Mouse (Mus musculus) midbrain, embryonic 16.5 days (tissue): ENCODE results near the gene Patj. TPM values are rescaled to one million over a fixed set of nuclear protein-coding genes. Genes with fewer than 3 reads are reported as not detected.
"Not testable (repeated sequence)": the region's sequence is repeated elsewhere in the genome, so short reads cannot be mapped to it uniquely, and the experiment has no call there.

Experiments
- ATAC-seq: fragments of 200-750 bp; cut with Nextera tagmentation; 2 replicates; pipeline ENCODE4 v1.8.0; 2017; ENCODE audit warnings: moderate TSS enrichment
- H3K27ac ChIP-seq: fragments of 300-500 bp; sonication (generic); 2 replicates; pipeline ENCODE4 v1.5.1; 2014; ENCODE audit warnings: mild to moderate bottlenecking, low read length, mixed read lengths
- H3K27me3 ChIP-seq: fragments of 300-500 bp; sonication (generic); 2 replicates; pipeline ENCODE4 v1.6.1; 2014; ENCODE audit warnings: low read depth, low read length, mixed read lengths; ENCODE audit not compliant: control insufficient read depth, insufficient read depth
- H3K36me3 ChIP-seq: fragments of 300-500 bp; sonication (generic); 2 replicates; pipeline ENCODE4 v1.6.1; 2014; ENCODE audit warnings: mild to moderate bottlenecking, low read length, moderate library complexity, mixed read lengths; ENCODE audit not compliant: control insufficient read depth, insufficient read depth
- H3K4me1 ChIP-seq: fragments of 300-500 bp; sonication (generic); 2 replicates; pipeline ENCODE4 v1.6.1; 2014; ENCODE audit warnings: mild to moderate bottlenecking, low read length, mixed read lengths; ENCODE audit not compliant: control insufficient read depth, insufficient read depth
- H3K4me2 ChIP-seq: fragments of 300-500 bp; sonication (generic); 2 replicates; pipeline ENCODE4 v1.6.1; 2014; ENCODE audit warnings: mild to moderate bottlenecking, low read length, mixed read lengths
- H3K4me3 ChIP-seq: fragments of 300-500 bp; sonication (generic); 2 replicates; pipeline ENCODE4 v1.5.1; 2014; ENCODE audit warnings: low read depth, mild to moderate bottlenecking, low read length, moderate library complexity, mixed read lengths
- H3K9ac ChIP-seq: fragments of 300-500 bp; sonication (generic); 2 replicates; pipeline ENCODE4 v1.6.1; 2014; ENCODE audit warnings: low read depth, low read length, mixed read lengths
- H3K9me3 ChIP-seq: fragments of 300-500 bp; sonication (generic); replicated peaks from 2 replicates; pipeline ENCODE4 v1.6.1; 2014; ENCODE audit warnings: mild to moderate bottlenecking, low read length, mixed read lengths; ENCODE audit not compliant: control insufficient read depth, poor library complexity, severe bottlenecking
- WGBS: fragments of 180-500 bp; shearing (Covaris S2); extraction: QIAGEN DNeasy Blood & Tissue Kit; methylation state at CpG from one replicate; pipeline ENCODE4 v1.1.7; 2014; 5-methylcytosine and 5-hydroxymethylcytosine counted together
- polyA plus RNA-seq: library from polyadenylated mRNA; unstranded; fragments of >200 nt; fragmentation: Nextera tagmentation; extraction: Ambion mirVana; gene quantifications from 2 replicates; pipeline ENCODE4 v1.2.1, GENCODE M21; 2015

Patj gene
- polyA plus RNA-seq, 1 experiment from 2014 or later: 9.9 TPM

DNA sequence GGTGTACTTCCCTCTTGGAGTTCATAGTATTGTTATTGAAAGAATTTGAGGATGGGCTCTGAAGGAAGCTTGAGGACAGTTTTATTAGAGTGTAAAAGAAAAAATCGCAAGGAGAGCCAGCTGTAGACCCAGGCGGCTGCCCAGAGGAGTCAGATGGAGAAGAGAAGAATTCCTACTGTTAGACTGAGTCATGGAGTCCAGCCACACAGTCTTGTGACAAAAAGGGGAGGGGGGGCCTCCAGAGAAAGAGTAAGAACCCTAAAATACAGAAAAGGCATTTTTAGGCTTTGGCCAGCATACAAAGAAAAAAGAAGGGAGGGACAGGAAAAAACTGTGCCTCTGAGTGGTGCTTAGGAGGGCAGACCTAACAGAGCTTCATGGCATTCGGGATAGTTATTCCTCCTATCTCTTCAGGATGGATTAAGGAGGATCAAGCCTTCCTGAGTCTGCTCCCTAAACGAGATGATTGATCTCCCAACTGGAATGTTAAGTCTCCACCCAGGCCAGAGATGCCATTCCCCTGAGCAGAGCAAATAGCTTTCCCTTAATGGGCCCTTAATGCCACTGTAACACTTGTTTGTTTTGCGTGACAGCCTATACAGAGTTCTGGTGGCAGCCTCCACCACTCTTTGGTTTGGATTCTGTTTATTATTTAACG lies 5.5 kb downstream of the Patj start:
- no peak overlapping the region for H3K9ac ChIP-seq
- H3K27ac ChIP-seq: no peak overlapping the region
- ATAC-seq: no peak
- no peak overlapping the region for H3K4me3 ChIP-seq
- H3K9me3 ChIP-seq: no peaks in the 10 kb centered on the region
- WGBS: 43% methylated on average over 6 of the region's 6 CpGs
- no peaks in the 10 kb centered on the region for H3K36me3 ChIP-seq
- H3K27me3 ChIP-seq: no peaks in the 10 kb centered on the region
- H3K4me1 ChIP-seq: peaks cover 2% of the 10 kb centered on the region; the same call in 1 of the 2 replicates
- H3K4me2 ChIP-seq: no peak overlapping the region

DNA sequence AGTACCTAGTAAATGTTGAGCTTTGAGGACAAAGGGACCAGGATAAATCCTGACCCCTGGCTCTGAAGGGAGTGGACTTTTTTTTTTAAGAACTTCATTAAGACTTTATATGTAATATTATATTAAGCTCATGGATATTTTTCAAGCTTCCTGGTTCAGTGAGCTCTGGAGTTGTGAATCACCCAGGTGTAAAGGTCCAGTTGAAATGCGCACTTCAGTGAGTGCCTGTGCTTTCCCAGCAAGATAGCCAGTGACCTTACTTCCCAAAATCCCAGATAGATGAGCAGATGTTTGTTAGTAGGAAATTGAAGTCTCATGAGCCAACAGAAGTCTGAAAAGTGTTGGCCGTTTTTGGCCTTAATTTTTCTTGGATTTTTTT lies 6.0 kb downstream of the Patj start:
- Histone ChIP-seq H3K27ac (no peak overlapping the region), H3K4me1 (peaks cover 2% of the 10 kb centered on the region; the same call in 1 of the 2 replicates), H3K9ac (no peak overlapping the region), H3K9me3 (no peaks in the 10 kb centered on the region), H3K4me2 (no peak overlapping the region), H3K4me3 (no peak overlapping the region), H3K27me3 (no peaks in the 10 kb centered on the region), H3K36me3 (no peaks in the 10 kb centered on the region)
- 81% methylated on average over 2 of the region's 2 CpGs for WGBS
- ATAC-seq: no peak

GRCm38 (mm10) chr4:98403492-98403891 lies 7.9 kb downstream of the Patj start:
- WGBS: 84% methylated on average over 4 of the region's 4 CpGs

DNA sequence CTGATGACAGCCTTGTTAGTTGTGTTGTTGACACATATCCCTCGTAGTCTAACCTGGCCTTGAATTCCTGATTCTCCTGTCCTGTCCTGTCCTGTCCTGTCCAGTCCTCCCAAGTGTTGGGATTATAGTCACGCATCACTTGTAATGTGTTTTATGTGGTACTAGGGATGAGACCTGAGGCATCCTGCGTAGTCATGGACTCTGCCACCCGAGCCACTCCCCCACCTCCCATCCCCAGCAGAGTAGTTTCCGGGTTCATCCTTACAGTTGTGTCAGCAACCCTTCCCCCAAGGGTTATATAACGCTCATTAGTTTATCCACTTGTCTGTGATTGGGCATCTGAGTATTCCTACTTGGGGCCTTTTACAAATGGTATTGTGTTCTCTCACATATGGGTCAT lies 8.8 kb downstream of the Patj start:
- H3K27me3 ChIP-seq: no peaks in the 10 kb centered on the region
- H3K4me1 ChIP-seq: no peaks in the 10 kb centered on the region
- H3K27ac ChIP-seq: no peak overlapping the region
- H3K9me3 ChIP-seq: no peaks in the 10 kb centered on the region
- ATAC-seq: no peak
- no peak overlapping the region for H3K9ac ChIP-seq
- no peaks in the 10 kb centered on the region for H3K36me3 ChIP-seq
- H3K4me3 ChIP-seq: no peak overlapping the region
- WGBS: 94% methylated on average over 6 of the region's 6 CpGs
- H3K4me2 ChIP-seq: no peak overlapping the region

More at GRCm38 (mm10) chr4:98403492-98403891, 7.9 kb downstream of the Patj start:
- no peaks in the 10 kb centered on the region for H3K4me1 ChIP-seq
- no peak overlapping the region for H3K9ac ChIP-seq
- H3K27me3 ChIP-seq: no peaks in the 10 kb centered on the region
- H3K4me2 ChIP-seq: no peak overlapping the region
- no peak for ATAC-seq
- H3K27ac ChIP-seq: no peak overlapping the region
- H3K4me3 ChIP-seq: no peak overlapping the region
- H3K36me3 ChIP-seq: no peaks in the 10 kb centered on the region
- no peaks in the 10 kb centered on the region for H3K9me3 ChIP-seq

DNA sequence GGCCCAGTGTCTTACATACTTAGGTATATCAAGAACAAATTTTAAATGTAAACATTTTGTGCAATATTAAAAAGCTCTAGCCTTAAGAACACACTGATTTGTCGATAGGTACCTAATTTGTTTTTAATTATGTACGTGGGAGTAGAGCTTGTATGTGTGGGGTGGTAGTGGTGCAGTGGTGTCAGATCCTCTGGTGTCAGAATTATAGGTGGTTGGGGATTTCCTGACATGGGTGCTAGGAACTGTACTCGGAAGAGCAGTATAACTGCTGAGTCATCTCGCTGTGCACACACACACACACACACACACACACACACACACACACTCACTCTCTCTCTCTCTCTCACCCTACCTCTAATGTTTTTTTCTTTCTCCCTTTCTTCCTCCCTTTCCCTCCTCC lies 12.9 kb downstream of the Patj start:
- WGBS: 91% methylated on average over 4 of the region's 4 CpGs

DNA sequence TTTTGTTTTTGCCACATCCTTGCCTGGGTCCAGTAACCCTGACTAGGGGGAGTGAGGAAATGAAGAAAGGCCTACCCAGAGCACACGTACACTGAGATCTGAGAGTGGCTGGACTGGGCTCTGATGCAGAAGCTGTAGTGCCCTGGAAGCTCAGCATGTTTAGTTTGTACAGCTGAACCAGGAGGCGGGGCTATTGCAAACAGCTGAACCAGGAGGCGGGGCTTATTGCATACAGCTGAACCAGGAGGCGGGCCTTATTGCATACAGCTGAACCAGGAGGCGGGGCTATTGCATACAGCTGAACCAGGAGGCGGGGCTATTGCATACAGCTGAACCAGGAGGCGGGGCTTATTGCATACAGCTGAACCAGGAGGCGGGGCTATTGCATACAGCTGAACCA lies 19.6 kb downstream of the Patj start:
- not testable (repeated sequence) for ATAC-seq
- 96% methylated on average over 8 of the region's 8 CpGs for WGBS

More for the DNA sequence above, 12.9 kb downstream of the Patj start:
- Histone ChIP-seq H3K4me2 (no peak overlapping the region), H3K9ac (no peak overlapping the region), H3K4me1 (no peaks in the 10 kb centered on the region), H3K9me3 (no peaks in the 10 kb centered on the region), H3K4me3 (no peak overlapping the region), H3K27me3 (no peaks in the 10 kb centered on the region), H3K27ac (no peak overlapping the region), H3K36me3 (peaks cover 12% of the 10 kb centered on the region; the same call in 1 of the 2 replicates)
- ATAC-seq: no peak

GRCm38 (mm10) chr4:98428371-98428770 lies 32.8 kb downstream of the Patj start:
- 88% methylated on average over 8 of the region's 8 CpGs for WGBS
- no peak overlapping the region for H3K9ac ChIP-seq
- no peak overlapping the region for H3K27ac ChIP-seq
- ATAC-seq: no peak
- no peaks in the 10 kb centered on the region for H3K9me3 ChIP-seq
- no peak overlapping the region for H3K4me3 ChIP-seq
- no peaks in the 10 kb centered on the region for H3K27me3 ChIP-seq
- no peaks in the 10 kb centered on the region; the same call in 1 of the 2 replicates for H3K36me3 ChIP-seq
- no peaks in the 10 kb centered on the region for H3K4me1 ChIP-seq
- no peak overlapping the region for H3K4me2 ChIP-seq

More for the DNA sequence above, 19.6 kb downstream of the Patj start:
- not testable (repeated sequence) for H3K36me3 ChIP-seq, H3K9me3 ChIP-seq, H3K27me3 ChIP-seq, H3K4me2 ChIP-seq, H3K27ac ChIP-seq, H3K9ac ChIP-seq, H3K4me1 ChIP-seq, H3K4me3 ChIP-seq

DNA sequence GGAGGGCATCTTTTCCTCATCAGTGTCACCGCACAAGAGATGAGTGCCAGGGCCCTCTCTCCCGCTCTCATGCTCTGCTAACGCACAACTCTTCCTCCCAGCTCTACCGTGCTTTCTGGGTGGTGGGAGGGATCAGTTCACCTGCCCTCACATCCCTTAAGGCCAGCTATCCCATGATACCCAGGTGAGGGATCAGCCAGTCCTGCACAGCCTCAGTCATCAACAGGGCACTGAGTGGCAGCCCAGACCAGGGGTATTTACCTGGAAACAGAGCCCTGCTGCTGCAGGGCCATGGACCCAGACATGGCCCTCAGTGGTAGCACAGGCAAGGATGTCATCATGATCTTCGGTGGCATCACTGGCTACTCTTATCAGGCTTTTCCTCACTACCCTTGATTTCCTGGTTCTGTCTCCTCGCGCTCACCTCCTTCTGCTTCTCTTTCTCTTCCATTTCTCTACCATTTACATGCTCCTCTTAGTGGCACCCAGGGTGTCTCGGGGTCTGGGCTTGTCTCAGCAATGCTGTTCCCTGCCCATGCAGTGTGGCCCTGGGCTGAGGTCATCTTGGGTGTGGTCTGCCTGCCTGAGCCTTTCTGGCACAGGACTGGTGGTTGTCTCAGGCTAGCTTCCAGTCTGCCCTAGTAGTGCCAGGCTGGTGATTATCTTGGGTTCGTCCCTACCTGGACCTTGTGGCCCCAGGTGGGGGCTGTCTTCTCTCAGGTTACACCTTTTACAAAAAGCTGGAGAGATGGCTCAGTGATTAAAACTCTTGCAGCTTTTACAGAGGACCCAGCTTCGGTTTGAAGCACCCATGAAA lies 40.3 kb downstream of the Patj start:
- no peak for ATAC-seq
- H3K9me3 ChIP-seq: no peaks in the 10 kb centered on the region
- no peaks in the 10 kb centered on the region for H3K27me3 ChIP-seq
- H3K4me1 ChIP-seq: no peaks in the 10 kb centered on the region
- no peak overlapping the region for H3K9ac ChIP-seq
- no peak overlapping the region for H3K27ac ChIP-seq
- no peaks in the 10 kb centered on the region; the same call in 1 of the 2 replicates for H3K36me3 ChIP-seq
- WGBS: 92% methylated on average over 10 of the region's 10 CpGs
- H3K4me2 ChIP-seq: no peak overlapping the region
- H3K4me3 ChIP-seq: no peak overlapping the region
